Mouse (Mus musculus) olfactory bulb, adult 2 months (tissue): Measurements from ENCODE around the gene Fam71b.

Experiments used
- CTCF ChIP-seq: fragments of 200-500 bp; IDR thresholded peaks from 2 replicates; pipeline ENCODE4 v1.5.1; 2012; ENCODE audit warnings: low read depth, mild to moderate bottlenecking, low read length, moderate library complexity; ENCODE audit not compliant: insufficient read depth
- POLR2A ChIP-seq: fragments of 200-500 bp; IDR thresholded peaks from 2 replicates; pipeline ENCODE4 v1.6.1; 2012; ENCODE audit warnings: mild to moderate bottlenecking, low read depth, low read length, moderate library complexity; ENCODE audit not compliant: insufficient read depth

DNA sequence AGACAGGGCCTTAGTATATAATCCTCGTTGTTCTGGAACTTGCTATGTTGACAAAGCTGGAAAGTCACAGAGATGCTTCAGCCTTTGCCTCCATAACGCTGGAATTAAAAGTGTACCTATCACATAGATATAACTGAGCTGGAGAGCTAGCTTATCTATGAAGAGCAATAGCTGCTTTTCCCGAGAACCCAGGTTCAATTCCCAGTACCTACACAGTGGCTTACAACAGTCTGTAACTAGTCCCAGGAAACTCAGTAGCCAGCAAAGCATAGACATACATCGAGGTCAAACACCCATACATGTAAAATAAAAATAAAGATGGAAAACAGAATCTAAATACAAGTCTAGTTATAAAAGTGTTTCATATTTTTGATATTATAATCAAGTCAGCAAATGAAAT, 2.1 kb downstream of the Fam71b start:
- no peak for TF ChIP-seq CTCF
- TF ChIP-seq POLR2A: no peak
